Mouse (Mus musculus) neutrophil, adult 5-6 weeks (primary cell): ENCODE results near the gene Siah1b. TPM values are rescaled to one million over a fixed set of nuclear protein-coding genes. Genes with fewer than 3 reads are reported as not detected.

Source experiments
- ATAC-seq: fragments of 151-379, 151-347 bp; 2 replicates; pipeline ENCODE4 v1.8.0; 2017; ENCODE audit warnings: mild to moderate bottlenecking, moderate TSS enrichment; ENCODE audit not compliant: insufficient number of reproducible peaks, poor library complexity, low FRiP score, severe bottlenecking; ENCODE audit errors: extremely low read depth
- total RNA-seq: library from RNA; stranded (forward); fragments of 200-1000 nt; gene quantifications from 2 replicates; pipeline ENCODE4 v1.2.3, GENCODE M21; 2017

Gene Siah1b
- 1.5 and 3.0 TPM in 2 replicates for total RNA-seq

DNA sequence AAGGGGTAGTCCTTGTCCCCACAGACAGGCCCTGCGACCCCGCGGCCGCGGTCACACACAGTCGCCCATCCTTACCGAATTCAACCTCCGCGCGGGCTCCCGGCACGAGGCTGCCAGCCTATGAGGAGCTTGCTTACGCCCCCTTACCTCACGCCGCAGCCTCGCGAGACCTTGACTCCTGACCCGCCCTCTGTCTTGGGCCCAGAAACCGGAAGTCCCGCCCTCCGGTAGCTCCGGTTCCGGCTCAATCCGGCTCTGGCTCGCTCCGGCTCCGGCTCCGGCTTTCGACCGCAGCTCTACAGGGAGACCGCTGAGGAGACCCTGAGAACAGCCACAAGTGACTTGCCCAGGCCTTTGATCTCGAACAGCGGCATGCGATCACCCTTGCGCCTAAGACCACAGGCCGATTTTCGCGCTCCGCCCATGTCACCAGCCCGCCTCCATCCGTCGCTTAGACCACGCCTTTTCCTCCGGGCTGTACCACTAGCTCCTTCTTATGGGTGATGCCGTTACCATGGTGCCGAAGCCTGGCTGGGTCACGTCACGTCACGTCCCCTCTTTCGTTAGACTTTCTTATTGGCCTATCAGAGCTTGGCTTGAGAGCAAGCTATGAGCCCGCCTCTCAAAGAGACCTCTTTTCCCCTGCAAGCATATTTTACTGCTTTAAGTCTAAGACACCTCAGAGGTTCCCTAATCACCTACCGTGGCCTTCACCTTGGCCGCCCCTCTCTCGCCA lies at the start of gene Siah1b:
Siah1b (minus strand) TSS at position 454 of the 736 bp plus-strand sequence.
- peak; percentile 98 for ATAC-seq

DNA sequence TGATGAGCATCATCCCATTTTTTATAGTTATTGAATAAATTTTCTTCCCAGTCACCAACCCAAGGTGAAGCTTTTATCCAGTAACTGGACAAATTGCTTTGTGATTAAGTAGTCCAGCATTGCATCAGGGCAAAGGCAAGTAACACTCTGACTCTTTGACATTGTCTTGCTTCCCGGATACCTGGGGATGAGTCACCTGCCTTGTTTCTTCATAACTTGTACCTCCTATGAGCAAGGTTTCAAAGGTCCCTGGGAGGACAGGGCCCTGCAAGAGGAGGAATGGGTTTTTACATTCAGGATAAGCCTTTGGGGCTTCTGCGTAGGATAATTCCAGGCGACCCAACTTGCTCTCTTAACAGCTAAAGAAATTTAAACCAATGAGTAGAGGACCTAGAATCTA lies 47.6 kb upstream of the Siah1b start:
- ATAC-seq, result no peak

DNA sequence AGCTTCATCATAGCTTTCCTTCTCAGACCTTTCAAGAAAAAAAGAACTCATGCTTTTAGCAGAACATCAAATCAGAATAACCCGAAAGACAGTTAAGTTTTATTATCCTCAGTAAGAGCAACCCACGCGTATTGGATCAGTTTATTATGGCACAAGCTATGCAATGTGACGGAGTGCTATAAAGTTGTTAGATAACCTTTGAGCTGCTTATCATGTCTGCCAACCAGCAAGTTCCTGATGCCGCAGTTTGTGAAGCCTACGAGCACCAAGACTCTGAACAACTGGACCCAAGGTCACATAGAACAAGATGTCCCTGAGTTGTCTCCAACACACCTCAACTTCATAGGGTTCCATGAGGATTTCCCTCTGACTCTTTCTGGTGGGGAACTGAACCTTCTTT lies 37.5 kb upstream of the Siah1b start:
- ATAC-seq, result no peak

DNA sequence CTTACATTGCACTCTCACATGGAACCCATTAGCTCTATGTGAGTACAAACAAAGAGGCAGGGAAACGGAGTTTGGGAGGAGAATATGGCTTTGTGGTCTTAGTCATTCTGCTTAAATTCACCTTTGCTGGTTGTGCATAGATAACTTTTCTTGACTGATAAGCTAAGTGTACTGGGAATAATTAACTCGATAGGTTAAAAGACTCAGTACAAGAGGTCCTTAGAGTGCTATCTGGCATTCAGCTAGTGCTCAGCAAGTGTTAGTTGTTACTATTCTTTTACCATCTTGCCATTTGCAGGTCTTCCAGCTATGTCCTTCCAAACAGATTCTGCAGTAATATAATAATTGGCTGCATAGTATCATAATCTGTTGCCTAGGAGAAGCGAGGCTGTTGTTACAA lies 34.9 kb upstream of the Siah1b start:
- no peak for ATAC-seq

DNA sequence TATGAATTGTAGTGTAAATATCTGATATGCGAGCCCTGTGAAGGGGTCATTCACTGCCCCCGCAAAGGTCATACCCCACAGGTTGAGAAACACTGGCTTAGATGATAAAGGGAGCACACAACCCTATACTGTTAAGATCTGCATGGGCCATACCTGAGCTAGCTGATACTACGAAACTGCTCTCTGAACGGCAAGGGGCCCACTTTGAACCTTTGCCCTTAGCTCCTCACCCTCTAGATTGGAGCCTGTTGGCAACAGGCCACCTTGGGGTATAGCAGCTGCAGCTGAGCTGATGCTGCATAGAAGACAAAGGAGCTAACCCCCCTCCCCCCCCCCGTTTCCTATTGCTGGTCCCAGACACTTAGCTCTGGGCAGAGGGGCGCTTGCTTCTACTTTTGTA lies 26.4 kb upstream of the Siah1b start:
- no peak for ATAC-seq

DNA sequence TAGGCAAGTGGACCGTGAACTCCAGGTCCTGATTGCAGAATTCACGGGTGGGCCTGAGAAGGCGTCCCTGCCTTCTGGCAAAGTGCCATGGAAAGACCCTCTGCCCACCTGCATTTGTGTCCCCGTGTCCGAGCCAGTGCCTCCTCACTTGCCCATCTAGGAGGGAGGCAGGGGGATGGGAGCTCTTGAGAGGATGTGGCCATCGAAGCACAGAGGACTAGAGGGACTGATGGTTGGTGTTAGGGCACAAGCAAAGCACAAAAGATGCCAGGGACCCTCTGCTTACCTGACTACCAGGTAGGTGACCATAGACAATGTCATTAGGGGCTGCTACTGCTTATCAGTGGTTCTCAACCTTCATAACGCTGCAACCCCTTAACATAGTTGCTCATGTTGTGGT lies 25.9 kb upstream of the Siah1b start:
- no peak for ATAC-seq

DNA sequence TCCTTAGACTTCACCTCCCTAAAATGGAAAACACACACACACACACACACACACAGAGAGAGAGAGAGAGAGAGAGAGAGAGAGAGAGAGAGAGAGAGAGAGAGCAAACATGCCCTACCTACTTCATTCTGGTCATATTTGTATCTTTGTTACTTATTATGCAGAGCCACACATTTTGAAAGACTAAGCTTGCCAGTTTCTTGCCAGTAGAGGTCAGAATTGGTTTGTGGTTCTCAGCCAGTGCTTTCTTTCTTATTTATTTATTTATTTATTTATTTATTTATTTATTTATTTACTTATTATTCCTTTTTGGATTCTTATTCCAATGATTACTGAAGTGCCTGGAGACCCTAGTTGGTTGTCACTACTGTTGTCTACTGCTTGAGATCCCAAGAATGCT lies 25.2 kb upstream of the Siah1b start:
- no peak for ATAC-seq

DNA sequence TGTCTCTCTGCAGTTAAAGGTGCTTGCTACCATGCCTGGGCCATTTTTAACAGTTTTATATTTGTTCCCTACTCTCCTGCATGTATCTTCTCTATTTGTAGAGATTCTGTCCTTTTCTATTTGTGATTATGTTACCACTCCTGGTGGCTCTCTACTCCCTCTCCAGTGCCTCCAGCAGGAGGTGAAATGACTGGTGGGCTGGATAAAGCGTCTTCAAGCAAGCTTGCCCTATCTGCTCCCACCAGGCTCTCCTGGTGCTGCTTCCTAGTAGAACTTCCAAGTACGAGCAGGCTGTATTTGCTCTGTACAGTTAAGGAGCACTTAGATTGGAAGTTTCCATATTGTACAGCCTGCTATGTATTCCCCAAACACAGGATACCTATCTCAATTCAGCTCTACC lies 19.5 kb upstream of the Siah1b start:
- no peak for ATAC-seq

DNA sequence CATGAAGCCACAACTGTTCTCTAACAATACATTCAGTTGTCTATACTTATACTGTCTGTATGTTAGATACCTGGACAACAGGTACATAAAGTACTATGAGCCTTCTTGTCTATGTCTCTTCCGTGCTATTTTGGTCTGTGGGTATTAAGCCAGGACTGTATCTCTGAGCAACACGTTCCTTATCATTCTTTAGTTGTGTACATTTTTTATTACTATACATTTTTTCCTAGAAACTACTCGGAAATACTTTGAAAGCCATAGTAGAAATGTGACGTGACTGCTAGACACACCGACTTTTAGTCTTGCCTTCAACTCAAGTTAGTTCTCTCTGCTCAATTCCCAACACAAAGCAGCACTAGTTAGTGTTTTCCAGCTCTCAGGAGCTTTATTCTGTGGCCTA lies 17.1 kb upstream of the Siah1b start:
- ATAC-seq, result no peak

DNA sequence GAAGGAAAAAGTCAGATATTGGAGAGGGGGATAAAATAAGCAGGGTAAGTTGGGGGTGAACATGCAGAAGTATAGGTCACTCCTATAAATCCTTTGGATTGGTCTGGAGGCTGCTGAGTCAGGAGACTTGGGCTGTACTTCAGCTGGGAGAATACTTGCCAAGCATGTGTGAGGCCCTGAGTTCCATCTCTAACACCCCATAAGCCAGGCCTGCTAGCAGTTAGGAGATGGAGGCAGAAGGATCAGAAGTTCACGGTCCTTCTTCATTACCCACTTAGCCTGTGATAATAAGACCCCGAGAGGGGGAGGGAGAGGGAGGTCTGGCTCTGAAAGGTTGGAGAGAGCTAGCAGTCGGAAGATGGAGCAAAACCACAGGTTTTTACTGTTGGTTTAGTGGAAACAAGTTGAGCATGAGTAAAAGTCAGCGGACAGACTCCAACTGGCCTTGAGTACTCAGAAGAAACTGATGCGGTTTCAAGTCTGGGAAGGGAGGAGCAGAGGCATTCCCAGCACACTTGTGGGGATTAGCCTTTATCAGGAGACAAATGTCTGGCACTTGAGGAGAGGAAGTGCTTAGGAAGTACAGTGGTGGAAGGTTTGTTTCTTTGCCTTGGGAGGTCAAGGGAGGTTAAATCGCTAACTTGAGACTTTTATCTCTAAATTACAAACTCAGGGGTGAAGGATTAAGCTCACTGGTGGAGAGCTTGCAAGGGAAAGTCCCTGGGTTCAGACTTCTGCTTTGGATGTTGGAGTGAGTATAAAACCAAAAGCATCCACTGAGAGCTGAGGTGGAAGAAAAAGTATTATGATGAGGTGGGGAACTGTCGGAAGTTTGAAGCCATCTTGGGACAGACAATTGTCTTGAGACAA lies 16.2 kb upstream of the Siah1b start:
- ATAC-seq, result no peak

DNA sequence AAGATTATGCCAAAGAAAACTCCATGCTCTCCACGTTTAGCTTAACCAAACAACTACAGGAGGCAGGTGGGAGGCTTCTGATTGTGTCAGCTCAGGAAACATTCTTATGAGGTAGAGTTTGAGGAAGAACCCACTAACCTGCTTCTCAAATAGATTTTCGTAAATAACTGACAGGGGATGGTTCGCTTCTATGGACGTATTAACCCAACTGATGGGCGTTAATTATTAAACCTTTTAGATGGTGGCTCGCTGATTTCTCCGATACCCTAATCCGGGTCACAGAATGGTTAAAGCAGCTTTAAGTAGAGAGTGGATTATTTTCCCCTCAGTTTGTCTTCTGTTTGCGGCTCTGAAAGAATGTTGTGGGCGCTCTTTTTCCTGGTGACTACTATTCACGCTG lies 13.6 kb upstream of the Siah1b start:
- no peak for ATAC-seq

DNA sequence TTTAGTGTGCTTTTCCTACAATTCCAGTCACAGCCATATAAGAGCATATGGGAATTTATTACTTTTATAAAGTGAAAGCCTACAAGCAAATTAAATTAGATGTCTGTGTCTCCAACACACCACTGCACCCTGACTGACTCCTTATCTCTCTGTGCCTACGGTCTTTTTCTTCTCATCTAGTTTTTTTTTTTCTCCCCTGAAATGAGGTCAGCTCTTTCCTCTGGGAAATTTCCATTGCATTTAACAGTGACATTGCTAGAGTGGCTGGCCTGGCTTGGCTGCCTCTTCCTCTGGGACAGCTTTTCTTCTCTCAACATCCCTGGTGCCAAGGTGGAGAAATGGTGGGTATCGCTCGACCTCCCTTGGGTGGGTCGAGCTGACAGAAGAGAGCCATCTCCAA lies 12.3 kb upstream of the Siah1b start, which contains the start of gene Cltrn:
Cltrn (plus strand) TSS at position 249 of the 400 bp plus-strand sequence.
- ATAC-seq, result no peak

DNA sequence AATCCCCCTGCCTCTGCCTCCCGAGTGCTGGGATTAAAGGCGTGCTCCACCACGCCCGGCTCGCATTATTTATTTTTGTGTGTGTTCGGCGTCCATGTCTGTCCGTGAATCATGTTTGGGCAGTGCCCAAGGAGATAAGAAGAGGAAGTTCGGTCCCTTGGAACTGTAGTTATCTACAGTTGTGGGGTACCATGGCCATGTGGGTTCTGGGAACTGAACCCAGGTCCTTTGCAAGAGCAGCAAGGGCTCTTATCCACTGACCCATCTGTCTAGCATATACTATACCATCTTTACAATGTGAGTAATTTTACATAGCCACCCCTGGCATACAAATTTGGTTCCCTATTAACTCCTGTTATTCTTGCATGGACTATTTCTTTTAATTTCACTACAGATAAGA lies 5.7 kb upstream of the Siah1b start:
- no peak for ATAC-seq

DNA sequence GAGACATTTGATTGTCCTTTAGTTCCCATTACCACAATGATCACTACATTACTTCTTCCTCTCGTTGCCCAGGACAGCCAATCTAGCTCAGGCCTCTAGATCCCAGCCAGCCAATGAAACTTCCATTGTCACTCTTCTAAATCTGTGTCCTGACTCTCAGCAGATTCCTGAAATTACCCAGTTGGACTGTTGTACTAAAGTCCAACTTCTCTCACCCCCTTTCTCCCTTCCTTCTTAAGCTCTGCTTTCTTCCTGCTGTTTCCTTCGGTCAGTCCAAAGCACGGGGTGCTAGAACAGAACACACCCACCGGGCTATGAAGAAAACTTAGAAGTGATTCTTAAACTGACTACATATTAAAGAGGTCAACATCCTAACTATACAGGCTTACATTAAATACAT lies 7.3 kb downstream of the Siah1b start:
- ATAC-seq, result no peak

DNA sequence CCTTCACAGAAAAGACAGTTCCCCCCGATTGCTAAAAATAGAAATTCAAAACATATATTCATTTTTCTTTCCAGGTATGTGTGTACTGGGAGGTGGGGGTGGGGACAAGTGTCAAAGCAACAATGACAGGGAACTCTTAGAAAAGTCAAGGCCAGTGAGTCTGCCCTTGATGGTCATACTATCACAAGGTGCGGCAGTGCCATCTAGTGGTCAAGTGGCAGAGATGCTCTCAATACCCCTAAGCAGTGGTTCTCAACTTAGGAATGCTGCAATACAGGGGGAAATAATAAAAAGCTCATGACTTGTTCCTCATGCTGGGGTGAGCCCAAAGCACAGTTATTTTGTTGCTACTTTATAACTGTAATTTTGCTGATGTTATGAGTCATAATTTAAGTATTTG lies 10.1 kb downstream of the Siah1b start:
- peak; percentile 96 for ATAC-seq

DNA sequence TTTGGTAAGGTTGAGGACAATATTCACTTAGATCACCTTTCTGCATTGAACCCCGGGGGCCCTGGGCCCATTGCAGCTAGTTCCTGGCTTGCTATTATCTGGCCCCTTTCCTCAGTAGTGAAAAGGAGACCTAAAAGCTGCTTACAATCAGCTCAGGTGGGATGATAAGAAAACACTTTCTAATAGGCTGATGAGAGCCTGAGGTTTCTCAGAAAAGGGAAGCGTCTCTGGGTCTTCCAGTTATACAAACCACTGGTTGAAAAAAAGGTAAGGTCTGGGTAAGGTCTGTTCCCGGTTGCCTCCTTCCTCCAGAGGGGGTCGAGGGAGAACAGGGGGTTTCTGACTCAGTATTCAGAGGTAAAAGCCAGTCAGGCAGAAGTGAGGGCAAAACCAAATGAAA lies 17.2 kb downstream of the Siah1b start:
- no peak for ATAC-seq

DNA sequence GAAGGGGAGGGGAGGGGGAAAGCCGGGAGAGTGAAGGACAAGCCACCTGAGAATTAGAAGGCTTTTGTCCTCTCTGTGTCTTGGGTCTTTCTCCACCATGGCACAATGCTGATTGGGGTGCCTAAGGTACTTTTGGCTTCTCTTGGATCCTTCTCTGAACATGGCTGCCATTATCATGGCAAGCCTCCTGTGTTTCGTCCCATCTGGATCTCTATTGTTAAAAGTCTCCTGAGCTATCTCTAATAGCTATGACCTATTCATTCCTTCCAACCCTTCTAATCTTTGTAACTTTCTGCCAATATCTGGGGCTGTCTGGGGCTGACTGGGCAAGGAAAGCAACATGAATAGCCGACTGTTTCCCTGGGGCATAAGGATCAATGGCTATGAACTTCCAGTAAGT lies 17.8 kb downstream of the Siah1b start:
- no peak for ATAC-seq

DNA sequence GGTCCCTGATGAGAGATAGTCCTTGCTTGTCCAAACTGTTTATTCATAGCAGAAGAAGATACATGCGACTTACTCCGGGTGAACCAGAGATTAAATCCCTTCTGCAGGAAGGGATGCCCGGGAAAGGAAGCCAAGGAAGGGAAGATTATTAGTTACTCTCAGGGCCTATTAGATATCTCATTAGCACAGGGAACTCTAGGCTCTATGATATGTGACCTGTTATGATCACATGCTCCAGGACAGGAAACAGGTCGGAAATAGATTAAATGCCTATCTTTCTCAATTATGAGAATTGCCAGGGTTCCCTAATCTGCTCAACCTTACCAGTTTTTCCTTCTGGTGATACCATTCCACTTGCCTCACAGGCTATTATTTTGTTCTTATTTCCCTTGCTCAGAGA lies 20.6 kb downstream of the Siah1b start:
- no peak for ATAC-seq

DNA sequence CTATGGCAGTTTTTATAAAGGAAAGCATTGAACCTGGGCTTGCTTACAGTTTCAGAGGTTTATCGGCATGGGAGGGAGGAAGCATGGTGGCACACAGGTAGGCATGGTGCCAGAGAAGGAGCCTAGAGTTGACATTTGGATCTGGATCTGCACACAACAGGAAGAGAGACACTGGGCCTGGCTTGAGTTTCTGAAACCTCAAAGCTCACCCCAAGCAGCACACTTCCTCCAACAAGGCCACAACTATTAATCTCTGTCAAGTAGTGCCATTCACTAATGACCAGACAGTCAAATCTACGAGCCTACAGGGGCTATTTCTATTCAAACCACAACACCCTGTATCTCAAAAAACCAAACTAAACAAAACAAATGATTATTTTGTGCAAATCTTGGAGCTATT lies 29.6 kb downstream of the Siah1b start:
- ATAC-seq, result no peak

DNA sequence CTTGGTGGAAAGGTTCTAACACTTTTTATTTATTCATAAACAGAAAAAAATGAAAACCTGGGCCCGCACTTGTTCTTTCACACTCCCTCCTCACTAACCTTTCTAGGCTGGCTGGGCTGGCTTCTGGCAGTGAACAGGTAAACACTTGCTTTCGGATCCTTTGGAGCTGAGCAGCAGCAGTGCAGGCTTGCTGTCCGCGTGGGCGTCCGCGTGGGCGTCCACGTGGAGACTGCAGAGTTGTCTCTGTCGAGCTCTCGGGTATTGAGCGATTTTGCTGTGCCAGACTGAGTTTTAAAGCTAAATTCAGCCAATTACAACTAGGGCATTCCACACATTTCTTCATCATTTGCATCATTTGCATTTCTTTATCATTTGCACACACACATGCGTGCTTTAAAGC lies 34.2 kb downstream of the Siah1b start:
- ATAC-seq, result no peak
